Mouse (Mus musculus): ENCODE results near the gene St5. TPM values are rescaled to one million over a fixed set of nuclear protein-coding genes. Genes with fewer than 3 reads are reported as not detected.
A peak's percentile ranks its signal among the peaks of the same experiment; 100 is the strongest.

Gene St5
- polyA plus RNA-seq, 1 experiment = 113 TPM

DNA sequence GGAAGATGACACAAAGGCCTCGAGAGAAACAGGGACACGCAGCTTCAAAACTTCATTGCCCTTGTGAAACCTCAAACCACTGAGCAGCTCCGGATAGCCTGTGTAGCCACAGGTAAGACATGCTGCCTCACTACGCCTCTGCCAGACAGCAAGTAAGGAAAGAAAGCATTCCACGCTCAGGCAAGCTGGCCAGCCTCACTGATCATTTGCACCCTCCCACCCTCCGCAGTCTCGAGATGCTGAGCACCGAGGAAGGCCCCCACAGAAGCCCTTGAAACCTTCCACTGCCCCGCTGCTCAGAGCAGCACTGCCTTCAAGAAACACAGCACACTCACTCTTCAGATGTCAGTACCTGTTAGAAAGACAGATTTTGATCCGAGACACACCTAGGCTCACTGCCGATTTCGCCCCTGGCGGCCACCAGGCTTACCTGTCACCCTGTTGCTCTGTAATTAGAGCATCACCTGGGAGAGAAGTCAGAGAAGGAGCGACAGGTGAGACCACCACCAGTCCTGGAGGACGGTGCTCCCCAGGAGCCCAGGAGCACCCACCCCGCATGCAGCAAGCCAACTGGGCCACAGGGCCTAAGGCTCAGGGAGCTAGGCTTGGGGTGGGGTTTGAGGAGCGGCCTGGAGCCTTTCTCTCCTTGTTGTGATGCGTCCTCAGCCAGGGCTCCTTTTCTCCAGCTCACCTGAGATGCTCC, 210.6 kb downstream of the St5 start:
- H3K27ac ChIP-seq (ENCODE audit: insufficient read depth, low read length) = no peak overlapping the region
- H3K4me3 ChIP-seq (ENCODE audit: insufficient read depth, low read length) = no peak overlapping the region
- H3K4me1 ChIP-seq (ENCODE audit: control insufficient read depth, insufficient read depth, low read length) = no peaks in the 10 kb centered on the region
- TF ChIP-seq POLR2A (IDR thresholded peaks at IDR 0.05; ENCODE audit: low read depth, low read length) = no peak; the same call in 1 of the 2 replicates
- no peak for TF ChIP-seq CTCF (IDR thresholded peaks at IDR 0.05; ENCODE audit: borderline replicate concordance, insufficient read depth, low read length)

DNA sequence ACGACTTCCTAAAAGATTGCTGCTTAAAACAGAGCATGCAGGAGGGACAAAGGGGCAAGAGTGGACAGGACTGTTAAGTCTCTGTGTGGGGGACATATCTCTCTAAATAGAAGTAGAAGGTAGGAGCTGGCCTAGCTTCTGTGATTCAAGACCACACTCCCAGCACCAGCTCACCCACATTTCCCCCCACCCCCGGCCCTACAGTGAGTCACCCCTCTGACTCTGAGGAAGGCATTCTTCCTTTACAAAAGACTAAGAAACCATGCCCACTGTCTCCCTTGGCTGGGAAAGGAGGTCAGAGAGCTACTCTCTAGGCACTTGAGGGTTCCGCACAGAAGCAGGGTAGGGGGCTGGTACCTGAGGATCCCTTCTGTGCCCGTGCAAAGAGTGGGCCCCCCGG, 219.2 kb downstream of the St5 start:
- H3K27ac ChIP-seq (ENCODE audit: insufficient read depth, low read length) = peak overlapping the region; percentile 70
- H3K4me3 ChIP-seq (ENCODE audit: insufficient read depth, low read length) = no peak overlapping the region
- no peak for TF ChIP-seq POLR2A (IDR thresholded peaks at IDR 0.05; ENCODE audit: low read depth, low read length)
- TF ChIP-seq CTCF (IDR thresholded peaks at IDR 0.05; ENCODE audit: borderline replicate concordance, insufficient read depth, low read length) = no peak
- H3K4me1 ChIP-seq (ENCODE audit: control insufficient read depth, insufficient read depth, low read length) = peaks cover 7% of the 10 kb centered on the region

DNA sequence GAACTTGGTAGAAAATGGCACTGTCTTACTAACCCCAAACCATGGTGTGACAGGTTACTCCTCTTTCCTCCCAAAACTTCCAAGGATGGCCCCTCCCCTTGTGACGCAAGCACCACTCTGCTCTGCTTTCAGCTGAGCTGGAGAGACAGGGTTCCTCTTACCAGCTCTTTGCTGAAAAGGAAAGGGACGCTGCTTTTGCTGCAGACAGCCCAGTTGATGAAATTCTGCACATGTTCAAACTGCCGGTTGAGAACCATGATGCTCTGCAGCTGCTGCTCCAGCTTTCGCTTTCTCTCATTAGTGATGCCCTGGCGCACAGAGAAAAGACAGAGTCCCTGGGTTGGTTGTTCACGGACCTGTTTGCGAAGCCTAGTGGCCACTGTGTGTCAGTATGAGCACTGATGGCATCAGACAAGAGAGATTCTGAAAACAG, 222.6 kb downstream of the St5 start:
- Histone ChIP-seq H3K27ac (ENCODE audit: insufficient read depth, low read length) (no peak overlapping the region), H3K4me3 (ENCODE audit: insufficient read depth, low read length) (no peak overlapping the region), H3K4me1 (ENCODE audit: control insufficient read depth, insufficient read depth, low read length) (peaks cover 7% of the 10 kb centered on the region)
- TF ChIP-seq POLR2A (IDR thresholded peaks at IDR 0.05; ENCODE audit: low read depth, low read length) = no peak

DNA sequence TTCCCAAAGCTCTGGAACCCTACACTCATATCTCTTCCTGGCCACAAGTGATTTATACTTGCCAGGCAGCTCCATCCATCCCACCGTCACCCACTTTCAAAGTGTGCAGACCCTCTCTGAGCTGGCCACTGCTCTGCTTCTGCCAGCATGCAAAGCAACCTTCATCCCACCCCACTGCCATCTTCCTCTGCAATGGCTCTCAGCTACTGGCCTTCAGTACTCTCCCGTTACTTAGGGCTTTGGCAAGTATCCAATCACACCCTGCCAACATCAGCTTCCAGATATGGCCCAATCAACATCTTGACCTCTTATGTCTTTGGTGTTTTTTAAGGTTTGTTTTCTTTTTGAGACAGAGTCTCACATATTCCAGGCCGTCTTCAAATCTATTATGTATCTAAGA, 225.5 kb downstream of the St5 start:
- no peak for TF ChIP-seq POLR2A (IDR thresholded peaks at IDR 0.05; ENCODE audit: low read depth, low read length)
- no peak for TF ChIP-seq CTCF (IDR thresholded peaks at IDR 0.05; ENCODE audit: borderline replicate concordance, insufficient read depth, low read length)
- no peak overlapping the region for H3K4me3 ChIP-seq (ENCODE audit: insufficient read depth, low read length)
- no peaks in the 10 kb centered on the region for H3K4me1 ChIP-seq (ENCODE audit: control insufficient read depth, insufficient read depth, low read length)

More for the DNA sequence above, 225.5 kb downstream of the St5 start:
- H3K27ac ChIP-seq (ENCODE audit: insufficient read depth, low read length) = no peak overlapping the region

Other genes starting within 250 kb of the St5 start
- gene Trim66, start 195.5 kb downstream of the St5 start, polyA plus RNA-seq (2011; ENCODE audit: insufficient read length, low read depth, missing spikeins) = 3.2 and 8.7 TPM in 2 replicates
- gene Rpl27a, start 184.5 kb downstream of the St5 start, polyA plus RNA-seq (2011; ENCODE audit: insufficient read length, low read depth, missing spikeins) = 433 and 456 TPM in 2 replicates
- gene Akip1, start 85 bp upstream of the St5 start, polyA plus RNA-seq (2011; ENCODE audit: insufficient read length, low read depth, missing spikeins) = 16.5 and 20.4 TPM in 2 replicates
- not detected in 2 replicates for gene BC051019, start 20.2 kb upstream of the St5 start, polyA plus RNA-seq (2011; ENCODE audit: insufficient read length, low read depth, missing spikeins)
- gene Ascl3, start 28.1 kb upstream of the St5 start, polyA plus RNA-seq (2011; ENCODE audit: insufficient read length, low read depth, missing spikeins) = not detected in 2 replicates
- gene Tmem9b, start 49.3 kb upstream of the St5 start, polyA plus RNA-seq (2011; ENCODE audit: insufficient read length, low read depth, missing spikeins) = 45.3 and 45.8 TPM in 2 replicates
- 0.17 and 0.39 TPM in 2 replicates for gene Nrip3, start 78.4 kb upstream of the St5 start, polyA plus RNA-seq (2011; ENCODE audit: insufficient read length, low read depth, missing spikeins)
- gene Scube2, start 162.1 kb upstream of the St5 start, polyA plus RNA-seq (2011; ENCODE audit: insufficient read length, low read depth, missing spikeins) = 1.8 TPM in 1 of 2 replicates, not detected in the other